12 mouse cellular contexts compared by ENCODE assay signal in the genomic region with DNA sequence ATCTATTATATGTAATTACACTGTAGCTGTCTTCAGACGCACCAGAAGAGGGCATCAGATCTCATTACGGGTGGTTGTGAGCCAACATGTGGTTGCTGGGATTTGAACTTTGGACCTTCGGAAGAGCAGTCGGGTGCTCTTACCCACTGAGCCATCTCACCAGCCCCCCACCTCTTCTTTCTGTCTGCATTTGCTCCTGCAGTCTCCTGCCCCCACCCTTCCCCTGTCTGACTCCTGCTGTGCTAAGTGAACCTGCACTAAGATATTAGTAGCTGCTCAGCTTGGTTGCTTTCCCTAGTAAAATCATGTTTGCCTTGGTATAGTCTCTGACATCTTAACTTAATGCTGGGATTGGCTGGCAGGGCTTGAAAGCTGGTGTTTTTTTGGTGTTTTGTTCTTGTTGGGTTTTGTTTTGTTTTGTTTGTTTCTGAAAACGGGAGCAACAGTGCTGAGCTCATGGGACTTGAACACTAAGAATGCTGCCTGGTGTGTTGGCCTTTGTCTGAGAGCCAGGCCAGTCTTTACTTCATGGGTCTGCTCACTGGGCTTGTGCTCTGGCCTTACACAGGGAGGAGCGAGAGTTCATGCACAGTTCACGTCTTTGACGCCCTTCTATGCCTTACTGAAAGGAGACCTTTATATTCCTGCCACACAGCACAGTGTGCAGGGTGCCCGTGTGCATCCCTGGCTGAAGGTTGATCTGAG. TPM values are rescaled to one million over a fixed set of nuclear protein-coding genes. Genes with fewer than 3 reads are reported as not detected.
DNase-seq lines count a peak whose midpoint lies in the region; ATAC-seq lines count a peak whose summit lies in the region.
"Had no signal": no experiment of that assay in that cellular context is flagged by ENCODE, and none has a peak within 500 bp of the region (broad histone marks: within the 10 kb centered on the region; RNA-seq: fewer than 3 reads in every experiment).

No protein-coding gene starts in this region.

- 0 out of 2 replicates have a peak, but pooled peaks have one; percentile 25 for ATAC-seq in midbrain, embryonic 16.5 days
- ATAC-seq in midbrain, embryonic 14.5 days (ENCODE audit: low FRiP score, low TSS enrichment) = no peak
- ATAC-seq in hindbrain, embryonic 15.5 days (ENCODE audit: low FRiP score, low read depth) = peak; percentile 3; the same call in 1 of the 2 replicates

- intact Hi-C loops in left cerebral cortex, postnatal 36 days (cut with DNase I) = no loop called here

- 23% methylated on average over 9 of the region's 9 CpGs for WGBS in midbrain, embryonic 16.5 days
- WGBS in midbrain, embryonic 14.5 days = 30% methylated on average over 9 of the region's 9 CpGs
- WGBS in embryonic facial prominence, embryonic 10.5 days = 49% methylated on average over 9 of the region's 9 CpGs
- 24% methylated on average over 9 of the region's 9 CpGs for WGBS in hindbrain, embryonic 15.5 days

- no peaks in the 10 kb centered on the region for H3K9me3 ChIP-seq in midbrain, embryonic 16.5 days (replicated peaks; ENCODE audit: control insufficient read depth, low read length, poor library complexity, severe bottlenecking)
- no peaks in the 10 kb centered on the region for H3K9me3 ChIP-seq in midbrain, embryonic 14.5 days (ENCODE audit: control insufficient read depth, low read length)
- H3K9me3 ChIP-seq in embryonic facial prominence, embryonic 10.5 days = no peaks in the 10 kb centered on the region
- H3K9me3 ChIP-seq in hindbrain, embryonic 15.5 days = no peaks in the 10 kb centered on the region
- H3K9me3 ChIP-seq: embryonic facial prominence, embryonic 13.5 days; heart, embryonic 12.5 days had no signal

- H3K4me2 ChIP-seq in midbrain, embryonic 16.5 days (ENCODE audit: low read length) = no peak overlapping the region
- no peak overlapping the region for H3K4me2 ChIP-seq in midbrain, embryonic 14.5 days (ENCODE audit: low read length)
- no peak overlapping the region for H3K4me2 ChIP-seq in hindbrain, embryonic 15.5 days
- H3K4me2 ChIP-seq: embryonic facial prominence, embryonic 13.5 days; heart, embryonic 12.5 days had no signal

- H3K9ac ChIP-seq in midbrain, embryonic 16.5 days (ENCODE audit: low read depth, low read length) = no peak overlapping the region
- no peak overlapping the region for H3K9ac ChIP-seq in midbrain, embryonic 14.5 days (replicated peaks; ENCODE audit: low read length)
- no peak overlapping the region for H3K9ac ChIP-seq in hindbrain, embryonic 15.5 days
- H3K9ac ChIP-seq: embryonic facial prominence, embryonic 13.5 days; heart, embryonic 12.5 days had no signal

- no peaks in the 10 kb centered on the region for H3K27me3 ChIP-seq in midbrain, embryonic 16.5 days (ENCODE audit: control insufficient read depth, insufficient read depth, low read depth, low read length)
- H3K27me3 ChIP-seq in midbrain, embryonic 14.5 days (ENCODE audit: control insufficient read depth, insufficient read depth, low read length) = no peaks in the 10 kb centered on the region
- no peaks in the 10 kb centered on the region for H3K27me3 ChIP-seq in embryonic facial prominence, embryonic 10.5 days (replicated peaks; ENCODE audit: low read depth, poor library complexity, severe bottlenecking)
- H3K27me3 ChIP-seq in hindbrain, embryonic 15.5 days = no peaks in the 10 kb centered on the region
- H3K27me3 ChIP-seq: embryonic facial prominence, embryonic 13.5 days; heart, embryonic 12.5 days had no signal

- DNase-seq in midbrain, embryonic 14.5 days = no peak
- DNase-seq in embryonic facial prominence, embryonic 10.5 days (ENCODE audit: low spot score) = peak; percentile 16
- DNase-seq in left cerebral cortex, postnatal 36 days (ENCODE audit: low spot score in 2 of 2) = no peak
- no peak for DNase-seq in layer of hippocampus, postnatal 14 days (ENCODE audit: low spot score in 2 of 2)
- no peak for DNase-seq in gastrocnemius, postnatal 25 days
- DNase-seq: layer of hippocampus, postnatal 36 days; liver; lung, postnatal 14 days had no signal

- no peak overlapping the region for H3K27ac ChIP-seq in midbrain, embryonic 16.5 days (ENCODE audit: low read length)
- H3K27ac ChIP-seq in midbrain, embryonic 14.5 days (replicated peaks; ENCODE audit: low read depth, low read length) = no peak overlapping the region
- H3K27ac ChIP-seq in embryonic facial prominence, embryonic 10.5 days (replicated peaks) = no peak overlapping the region
- no peak overlapping the region for H3K27ac ChIP-seq in hindbrain, embryonic 15.5 days (replicated peaks)
- H3K27ac ChIP-seq: embryonic facial prominence, embryonic 13.5 days had no signal

- H3K36me3 ChIP-seq in midbrain, embryonic 16.5 days (ENCODE audit: control insufficient read depth, insufficient read depth, low read length) = no peaks in the 10 kb centered on the region
- H3K36me3 ChIP-seq in midbrain, embryonic 14.5 days (ENCODE audit: control insufficient read depth, insufficient read depth, low read length) = peaks cover 12% of the 10 kb centered on the region; the same call in 1 of the 2 replicates
- peaks cover 7% of the 10 kb centered on the region; the same call in 1 of the 2 replicates for H3K36me3 ChIP-seq in embryonic facial prominence, embryonic 10.5 days (replicated peaks)
- no peaks in the 10 kb centered on the region for H3K36me3 ChIP-seq in hindbrain, embryonic 15.5 days
- H3K36me3 ChIP-seq: heart, embryonic 12.5 days had no signal

- H3K4me1 ChIP-seq in midbrain, embryonic 16.5 days (ENCODE audit: control insufficient read depth, insufficient read depth, low read length) = no peaks in the 10 kb centered on the region; the same call in 1 of the 2 replicates
- no peaks in the 10 kb centered on the region for H3K4me1 ChIP-seq in midbrain, embryonic 14.5 days (ENCODE audit: control insufficient read depth, insufficient read depth, low read length)
- peaks cover 7% of the 10 kb centered on the region; the same call in 1 of the 2 replicates for H3K4me1 ChIP-seq in embryonic facial prominence, embryonic 10.5 days
- H3K4me1 ChIP-seq in hindbrain, embryonic 15.5 days (replicated peaks) = no peaks in the 10 kb centered on the region
- H3K4me1 ChIP-seq: embryonic facial prominence, embryonic 13.5 days had no signal

- H3K4me3 ChIP-seq in midbrain, embryonic 16.5 days (ENCODE audit: low read depth, low read length) = no peak overlapping the region
- no peak overlapping the region for H3K4me3 ChIP-seq in midbrain, embryonic 14.5 days (replicated peaks; ENCODE audit: low read depth, low read length)
- H3K4me3 ChIP-seq in embryonic facial prominence, embryonic 10.5 days = no peak overlapping the region
- no peak overlapping the region for H3K4me3 ChIP-seq in hindbrain, embryonic 15.5 days
- H3K4me3 ChIP-seq: embryonic facial prominence, embryonic 13.5 days; heart, embryonic 12.5 days had no signal

RNA-seq across cellular contexts. Expression of a gene that starts 25.0 kb away (rescaled TPM):
- 252 and 268 TPM in 2 replicates for polyA plus RNA-seq in midbrain, embryonic 16.5 days (2015; fragmentation: Nextera tagmentation; extraction: Ambion mirVana)
- polyA plus RNA-seq in midbrain, embryonic 14.5 days (2014; fragmentation: Nextera tagmentation; extraction: Ambion mirVana) = 298 and 333 TPM in 2 replicates
- polyA plus RNA-seq in embryonic facial prominence, embryonic 10.5 days (2016; fragmentation: Nextera tagmentation; extraction: Ambion mirVana) = 378 and 379 TPM in 2 replicates
- 277 and 288 TPM in 2 replicates for polyA plus RNA-seq in hindbrain, embryonic 15.5 days (2015; fragmentation: Nextera tagmentation; extraction: Ambion mirVana)
- 100 to 1,000 TPM; 206 to 219 TPM for total RNA-seq in left cerebral cortex, postnatal 36 days (2021)
- 100 to 1,000 TPM; 225 to 243 TPM for total RNA-seq in layer of hippocampus, postnatal 14 days (2021)
- total RNA-seq in gastrocnemius, postnatal 25 days (2021) = 100 to 1,000 TPM; 120 to 121 TPM

RNA-seq across cellular contexts. Expression of a gene that starts 25.7 kb away (rescaled TPM):
- 46.0 and 54.1 TPM in 2 replicates for polyA plus RNA-seq in midbrain, embryonic 16.5 days (2015; fragmentation: Nextera tagmentation; extraction: Ambion mirVana)
- 32.3 and 33.2 TPM in 2 replicates for polyA plus RNA-seq in midbrain, embryonic 14.5 days (2014; fragmentation: Nextera tagmentation; extraction: Ambion mirVana)
- 7.3 and 8.3 TPM in 2 replicates for polyA plus RNA-seq in embryonic facial prominence, embryonic 10.5 days (2016; fragmentation: Nextera tagmentation; extraction: Ambion mirVana)
- polyA plus RNA-seq in hindbrain, embryonic 15.5 days (2015; fragmentation: Nextera tagmentation; extraction: Ambion mirVana) = 49.3 and 52.2 TPM in 2 replicates
- 10 to 100 TPM; 29.8 to 31.6 TPM for total RNA-seq in left cerebral cortex, postnatal 36 days (2021)
- 10 to 100 TPM; 22.2 to 27.6 TPM for total RNA-seq in layer of hippocampus, postnatal 14 days (2021)
- total RNA-seq in gastrocnemius, postnatal 25 days (2021) = 1 to 10 TPM; 3.9 to 4.0 TPM

RNA-seq across cellular contexts. Expression of a gene that starts 31.1 kb away (rescaled TPM):
- polyA plus RNA-seq in midbrain, embryonic 16.5 days (2015; fragmentation: Nextera tagmentation; extraction: Ambion mirVana) = 0.88 and 0.92 TPM in 2 replicates
- polyA plus RNA-seq in midbrain, embryonic 14.5 days (2014; fragmentation: Nextera tagmentation; extraction: Ambion mirVana) = 5.4 and 7.2 TPM in 2 replicates
- polyA plus RNA-seq in embryonic facial prominence, embryonic 10.5 days (2016; fragmentation: Nextera tagmentation; extraction: Ambion mirVana) = 0.21 and 0.24 TPM in 2 replicates
- polyA plus RNA-seq in hindbrain, embryonic 15.5 days (2015; fragmentation: Nextera tagmentation; extraction: Ambion mirVana) = 1.2 and 1.5 TPM in 2 replicates
- 1 to 10 TPM; 5.2 to 6.2 TPM for total RNA-seq in left cerebral cortex, postnatal 36 days (2021)
- total RNA-seq in layer of hippocampus, postnatal 14 days (2021) = 1 to 10 TPM; 2.4 to 2.7 TPM
- under 1 TPM; 0.61 to 0.70 TPM for total RNA-seq in gastrocnemius, postnatal 25 days (2021)

RNA-seq across cellular contexts. Expression of a gene that starts 31.4 kb away (rescaled TPM):
- polyA plus RNA-seq in midbrain, embryonic 16.5 days (2015; fragmentation: Nextera tagmentation; extraction: Ambion mirVana) = 0.77 and 2.4 TPM in 2 replicates
- 2.1 TPM in 1 of 2 replicates, not detected in the other for polyA plus RNA-seq in midbrain, embryonic 14.5 days (2014; fragmentation: Nextera tagmentation; extraction: Ambion mirVana)
- 0.35 TPM in 1 of 2 replicates, not detected in the other for polyA plus RNA-seq in embryonic facial prominence, embryonic 10.5 days (2016; fragmentation: Nextera tagmentation; extraction: Ambion mirVana)
- 1.3 and 1.6 TPM in 2 replicates for polyA plus RNA-seq in hindbrain, embryonic 15.5 days (2015; fragmentation: Nextera tagmentation; extraction: Ambion mirVana)
- 1 to 10 TPM; 3.0 to 3.5 TPM for total RNA-seq in left cerebral cortex, postnatal 36 days (2021)
- total RNA-seq in layer of hippocampus, postnatal 14 days (2021) = 1 to 10 TPM; 7.3 to 7.5 TPM
- total RNA-seq in gastrocnemius, postnatal 25 days (2021) = 1 to 10 TPM; 1.3 to 2.6 TPM

RNA-seq across cellular contexts. Expression of a gene that starts 32.7 kb away (rescaled TPM):
- polyA plus RNA-seq in midbrain, embryonic 16.5 days (2015; fragmentation: Nextera tagmentation; extraction: Ambion mirVana) = 5.3 and 7.3 TPM in 2 replicates
- 7.5 and 7.6 TPM in 2 replicates for polyA plus RNA-seq in midbrain, embryonic 14.5 days (2014; fragmentation: Nextera tagmentation; extraction: Ambion mirVana)
- 4.1 and 5.4 TPM in 2 replicates for polyA plus RNA-seq in embryonic facial prominence, embryonic 10.5 days (2016; fragmentation: Nextera tagmentation; extraction: Ambion mirVana)
- polyA plus RNA-seq in hindbrain, embryonic 15.5 days (2015; fragmentation: Nextera tagmentation; extraction: Ambion mirVana) = 6.3 and 8.2 TPM in 2 replicates
- 10 to 100 TPM; 10.6 to 13.5 TPM for total RNA-seq in left cerebral cortex, postnatal 36 days (2021)
- 10 to 100 TPM; 12.2 to 13.1 TPM for total RNA-seq in layer of hippocampus, postnatal 14 days (2021)
- total RNA-seq in gastrocnemius, postnatal 25 days (2021) = 1 to 10 TPM; 2.2 to 2.8 TPM
